Mouse (Mus musculus) liver, embryonic 16.5 days (tissue): ENCODE results near the gene Gm21828. TPM values are rescaled to one million over a fixed set of nuclear protein-coding genes. Genes with fewer than 3 reads are reported as not detected.
"Not testable (repeated sequence)": the region's sequence is repeated elsewhere in the genome, so short reads cannot be mapped to it uniquely, and the experiment has no call there.

Source experiments
- ATAC-seq: fragments of 200-750 bp; cut with Nextera tagmentation; 2 replicates; pipeline ENCODE4 v1.8.0; 2017; ENCODE audit warnings: low read depth, mild to moderate bottlenecking, moderate number of reproducible peaks, moderate library complexity
- H3K27ac ChIP-seq: fragments of 300-500 bp; sonication (generic); 2 replicates; pipeline ENCODE4 v1.5.1; 2014; ENCODE audit warnings: mild to moderate bottlenecking, low read length
- H3K27me3 ChIP-seq: fragments of 300-500 bp; sonication (generic); 2 replicates; pipeline ENCODE4 v1.6.1; 2014; ENCODE audit warnings: low read depth, low read length, mixed read lengths; ENCODE audit not compliant: control insufficient read depth, insufficient read depth
- H3K36me3 ChIP-seq: fragments of 300-500 bp; sonication (generic); 2 replicates; pipeline ENCODE4 v1.6.1; 2014; ENCODE audit warnings: mild to moderate bottlenecking; ENCODE audit not compliant: control insufficient read depth, insufficient read depth
- H3K4me1 ChIP-seq: fragments of 300-500 bp; sonication (generic); 2 replicates; pipeline ENCODE4 v1.6.1; 2014; ENCODE audit warnings: low read depth, low read length, mixed read lengths; ENCODE audit not compliant: control insufficient read depth
- H3K4me2 ChIP-seq: fragments of 300-500 bp; sonication (generic); 2 replicates; pipeline ENCODE4 v1.6.1; 2014; ENCODE audit warnings: low read depth, low read length, mixed read lengths
- H3K4me3 ChIP-seq: fragments of 300-500 bp; sonication (generic); 2 replicates; pipeline ENCODE4 v1.5.1; 2014; ENCODE audit warnings: low read depth, mild to moderate bottlenecking, low read length
- H3K9ac ChIP-seq: fragments of 300-500 bp; sonication (generic); 2 replicates; pipeline ENCODE4 v1.6.1; 2014; ENCODE audit warnings: low read depth, low read length
- H3K9me3 ChIP-seq: fragments of 300-500 bp; sonication (generic); replicated peaks from 2 replicates; pipeline ENCODE4 v1.6.1; 2016; ENCODE audit warnings: low read length; ENCODE audit not compliant: control insufficient read depth
- WGBS: fragments of 180-500 bp; shearing (Covaris S2); extraction: QIAGEN DNeasy Blood & Tissue Kit; methylation state at CpG from one replicate; pipeline ENCODE4 v1.1.7; 2014; ENCODE audit not compliant: insufficient replicate concordance; 5-methylcytosine and 5-hydroxymethylcytosine counted together
- polyA plus RNA-seq: library from polyadenylated mRNA; unstranded; fragments of >200 nt; fragmentation: Nextera tagmentation; extraction: Ambion mirVana; gene quantifications from 2 replicates; pipeline ENCODE4 v1.2.1, GENCODE M21; 2015

Gene Gm21828
- not detected in 2 replicates for polyA plus RNA-seq

DNA sequence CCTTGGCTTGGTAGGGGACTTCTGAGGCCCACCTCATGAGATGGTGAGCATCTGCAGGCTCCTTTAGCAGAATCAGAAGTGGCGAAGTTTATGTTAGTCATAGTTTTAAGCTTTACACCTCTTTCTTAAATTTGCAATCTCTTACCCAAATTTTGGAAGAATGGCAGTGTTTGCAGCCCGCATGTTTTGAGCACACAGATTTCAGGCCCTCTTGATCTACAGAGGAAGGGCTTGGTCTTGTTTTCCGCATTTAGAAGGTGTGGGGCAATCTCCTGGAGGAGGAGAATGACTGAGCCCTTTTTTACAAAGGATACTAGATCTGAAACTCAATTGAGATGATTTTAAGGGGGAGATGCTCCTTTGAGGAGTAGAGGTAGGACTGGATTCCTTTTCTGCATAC, at the start of gene Gm21828:
Gene Gm21828 (minus strand): TSS at position 101 of the 400 bp plus-strand sequence.
- not testable (repeated sequence) for H3K27ac ChIP-seq, H3K4me1 ChIP-seq, H3K36me3 ChIP-seq, H3K4me3 ChIP-seq, H3K4me2 ChIP-seq, H3K9me3 ChIP-seq, H3K27me3 ChIP-seq, H3K9ac ChIP-seq, ATAC-seq
- WGBS, result no CpG with 5 or more reads among the region's 3 CpGs

DNA sequence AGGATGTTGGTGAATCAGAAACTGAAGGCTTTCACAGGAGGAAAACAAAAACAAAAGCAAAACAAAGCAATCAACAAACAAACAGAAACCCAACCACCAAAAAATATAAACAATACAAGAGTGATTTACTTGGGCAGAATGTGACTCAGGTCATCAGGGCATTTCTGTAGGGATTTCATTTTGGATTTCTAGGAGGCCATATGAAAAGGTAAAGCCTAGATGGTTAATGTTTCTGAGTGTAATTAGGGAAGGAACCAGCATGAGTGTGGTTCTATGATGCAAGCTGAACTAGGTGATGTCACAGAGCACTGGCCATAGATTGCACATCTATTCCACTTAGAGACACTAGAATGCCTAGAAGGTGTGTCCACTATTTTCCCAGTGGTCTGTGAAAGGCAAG, 28.4 kb upstream of the Gm21828 start, which contains the start of the genes Gm21440 and Gm21454:
Gene Gm21440 (plus strand): TSS at position 301 of the 400 bp plus-strand sequence.
Gene Gm21454 (plus strand): TSS at position 352 of the 400 bp plus-strand sequence.
- H3K9me3 ChIP-seq, H3K27ac ChIP-seq, H3K36me3 ChIP-seq, ATAC-seq, H3K4me3 ChIP-seq, H3K4me1 ChIP-seq, H3K9ac ChIP-seq, H3K27me3 ChIP-seq, H3K4me2 ChIP-seq: not testable (repeated sequence)

Other genes starting within 250 kb of the Gm21828 start
- gene Gm20807, start 181.0 kb downstream of the Gm21828 start, polyA plus RNA-seq, result not detected in 2 replicates
- gene Gm21891, start 90.4 kb downstream of the Gm21828 start, polyA plus RNA-seq, result not detected in 2 replicates
- not detected in 2 replicates for gene Gm21425, start 62.0 kb downstream of the Gm21828 start, polyA plus RNA-seq
- not detected in 2 replicates for gene Gm21440, start 28.5 kb upstream of the Gm21828 start, polyA plus RNA-seq
- not detected in 2 replicates for gene Gm21454, start 28.5 kb upstream of the Gm21828 start, polyA plus RNA-seq
- gene Gm21725, start 125.1 kb upstream of the Gm21828 start, polyA plus RNA-seq, result not detected in 2 replicates
- not detected in 2 replicates for gene Gm21866, start 241.7 kb upstream of the Gm21828 start, polyA plus RNA-seq